ENCODE assay signal across 11 mouse cellular contexts in genomic region chr3:58123396-58124077, GRCm38 (mm10).
A peak's percentile ranks its signal among the peaks of the same experiment; 100 is the strongest.
DNase-seq lines count a peak whose midpoint lies in the region; ATAC-seq and TF ChIP-seq lines count a peak whose summit lies in the region.
"Had no signal": no experiment of that assay in that cellular context is flagged by ENCODE, and none has a peak within 500 bp of the region (broad histone marks: within the 10 kb centered on the region; RNA-seq: fewer than 3 reads in every experiment).

No protein-coding gene starts in this region.

- H3K9ac ChIP-seq in intestine, embryonic 14.5 days (ENCODE audit: low read length), result no peak overlapping the region
- H3K9ac ChIP-seq in intestine, embryonic 15.5 days, result no peak overlapping the region
- no peak overlapping the region for H3K9ac ChIP-seq in stomach, embryonic 14.5 days (replicated peaks; ENCODE audit: low read depth, low read length)
- no peak overlapping the region for H3K9ac ChIP-seq in stomach, postnatal 0 days (ENCODE audit: low read length)
- H3K9ac ChIP-seq in hindbrain, postnatal 0 days (replicated peaks; ENCODE audit: low read length), result no peak overlapping the region
- H3K9ac ChIP-seq: liver, embryonic 12.5 days; lung, embryonic 15.5 days had no signal

- H3K4me3 ChIP-seq in intestine, embryonic 14.5 days (ENCODE audit: low read depth, low read length), result no peak overlapping the region
- no peak overlapping the region for H3K4me3 ChIP-seq in intestine, embryonic 15.5 days (replicated peaks)
- no peak overlapping the region for H3K4me3 ChIP-seq in stomach, embryonic 14.5 days (ENCODE audit: low read depth, low read length)
- H3K4me3 ChIP-seq in stomach, postnatal 0 days (ENCODE audit: low read depth, low read length), result no peak overlapping the region
- H3K4me3 ChIP-seq in hindbrain, postnatal 0 days (ENCODE audit: low read length), result no peak overlapping the region
- H3K4me3 ChIP-seq: liver, embryonic 12.5 days; lung, embryonic 15.5 days had no signal

- ATAC-seq in intestine, embryonic 14.5 days (replicated peaks; ENCODE audit: low FRiP score, low TSS enrichment, low read depth), result no peak
- ATAC-seq in intestine, embryonic 15.5 days, result no peak
- peak; percentile 37 for ATAC-seq in stomach, embryonic 14.5 days (ENCODE audit: insufficient number of reproducible peaks, insufficient read depth, low FRiP score, low read depth)
- no peak for ATAC-seq in stomach, postnatal 0 days (ENCODE audit: low FRiP score, low TSS enrichment)
- peak; percentile 31; the same call in 1 of the 2 replicates for ATAC-seq in hindbrain, postnatal 0 days

- H3K36me3 ChIP-seq in intestine, embryonic 14.5 days (ENCODE audit: control insufficient read depth, insufficient read depth, low read length), result no peaks in the 10 kb centered on the region
- no peaks in the 10 kb centered on the region for H3K36me3 ChIP-seq in intestine, embryonic 15.5 days
- H3K36me3 ChIP-seq in stomach, embryonic 14.5 days (ENCODE audit: control insufficient read depth, insufficient read depth, low read length), result no peaks in the 10 kb centered on the region
- H3K36me3 ChIP-seq in stomach, postnatal 0 days (ENCODE audit: control insufficient read depth, insufficient read depth, low read length), result no peaks in the 10 kb centered on the region
- H3K36me3 ChIP-seq in hindbrain, postnatal 0 days (ENCODE audit: insufficient read depth, low read length), result no peaks in the 10 kb centered on the region
- H3K36me3 ChIP-seq: liver, embryonic 12.5 days; lung, embryonic 15.5 days had no signal

- peak; percentile 21 for DNase-seq in intestine, embryonic 14.5 days (ENCODE audit: low spot score)
- DNase-seq in stomach, postnatal 0 days (ENCODE audit: low spot score), result no peak
- DNase-seq in hindbrain, postnatal 0 days (ENCODE audit: low spot score), result no peak
- DNase-seq in kidney, adult 9 months, result no peak
- no peak for DNase-seq in lung, postnatal 4 days

- H3K9me3 ChIP-seq in intestine, embryonic 14.5 days (ENCODE audit: control insufficient read depth, low read length), result no peaks in the 10 kb centered on the region
- no peaks in the 10 kb centered on the region for H3K9me3 ChIP-seq in intestine, embryonic 15.5 days
- no peaks in the 10 kb centered on the region for H3K9me3 ChIP-seq in stomach, embryonic 14.5 days (ENCODE audit: control insufficient read depth, low read depth, low read length)
- H3K9me3 ChIP-seq in stomach, postnatal 0 days (ENCODE audit: control insufficient read depth, low read length), result no peaks in the 10 kb centered on the region
- H3K9me3 ChIP-seq in hindbrain, postnatal 0 days (ENCODE audit: low read length), result no peaks in the 10 kb centered on the region
- H3K9me3 ChIP-seq: liver, embryonic 12.5 days; lung, embryonic 15.5 days had no signal

- no peak for TF ChIP-seq CTCF in stomach, postnatal 0 days (IDR thresholded peaks at IDR 0.05; ENCODE audit: low read depth)
- no peak for TF ChIP-seq CTCF in hindbrain, postnatal 0 days (IDR thresholded peaks at IDR 0.05; ENCODE audit: low read depth)

- WGBS in intestine, embryonic 14.5 days, result 76% methylated on average over 7 of the region's 7 CpGs
- 77% methylated on average over 7 of the region's 7 CpGs for WGBS in intestine, embryonic 15.5 days
- WGBS in stomach, embryonic 14.5 days, result 72% methylated on average over 7 of the region's 7 CpGs
- WGBS in stomach, postnatal 0 days, result 73% methylated on average over 7 of the region's 7 CpGs
- WGBS in hindbrain, postnatal 0 days, result 76% methylated on average over 7 of the region's 7 CpGs

- H3K27me3 ChIP-seq in intestine, embryonic 14.5 days (replicated peaks; ENCODE audit: control insufficient read depth, insufficient read depth, low read length), result no peaks in the 10 kb centered on the region
- no peaks in the 10 kb centered on the region for H3K27me3 ChIP-seq in intestine, embryonic 15.5 days (replicated peaks)
- no peaks in the 10 kb centered on the region for H3K27me3 ChIP-seq in stomach, embryonic 14.5 days (ENCODE audit: control insufficient read depth, insufficient read depth, low read length)
- H3K27me3 ChIP-seq in stomach, postnatal 0 days (ENCODE audit: control insufficient read depth, insufficient read depth, low read length), result no peaks in the 10 kb centered on the region
- H3K27me3 ChIP-seq in hindbrain, postnatal 0 days (ENCODE audit: insufficient read depth, low read length), result no peaks in the 10 kb centered on the region
- H3K27me3 ChIP-seq: liver, embryonic 12.5 days; lung, embryonic 15.5 days had no signal

- no peaks in the 10 kb centered on the region for H3K4me1 ChIP-seq in intestine, embryonic 14.5 days (replicated peaks; ENCODE audit: control insufficient read depth, insufficient read depth, low read length)
- 0 out of 2 replicates have a peak, but pooled peaks cover 2% of the 10 kb centered on the region for H3K4me1 ChIP-seq in intestine, embryonic 15.5 days (replicated peaks)
- H3K4me1 ChIP-seq in stomach, embryonic 14.5 days (ENCODE audit: control insufficient read depth, insufficient read depth, low read length), result no peaks in the 10 kb centered on the region
- H3K4me1 ChIP-seq in stomach, postnatal 0 days (replicated peaks; ENCODE audit: control insufficient read depth, insufficient read depth), result no peaks in the 10 kb centered on the region
- H3K4me1 ChIP-seq in hindbrain, postnatal 0 days (ENCODE audit: insufficient read depth, low read length), result peaks cover 3% of the 10 kb centered on the region
- H3K4me1 ChIP-seq: liver, embryonic 12.5 days had no signal

- no peak for TF ChIP-seq EP300 in stomach, postnatal 0 days (optimal IDR thresholded peaks at IDR 0.05)

- H3K4me2 ChIP-seq in intestine, embryonic 14.5 days (ENCODE audit: low read length), result no peak overlapping the region
- no peak overlapping the region for H3K4me2 ChIP-seq in intestine, embryonic 15.5 days (replicated peaks)
- no peak overlapping the region for H3K4me2 ChIP-seq in stomach, embryonic 14.5 days (replicated peaks; ENCODE audit: low read depth, low read length)
- no peak overlapping the region for H3K4me2 ChIP-seq in stomach, postnatal 0 days (replicated peaks; ENCODE audit: low read depth)
- H3K4me2 ChIP-seq in hindbrain, postnatal 0 days (ENCODE audit: low read depth, low read length), result no peak overlapping the region
- H3K4me2 ChIP-seq: liver, embryonic 12.5 days; lung, embryonic 15.5 days had no signal

- H3K27ac ChIP-seq in intestine, embryonic 14.5 days (ENCODE audit: low read depth), result no peak overlapping the region
- no peak overlapping the region for H3K27ac ChIP-seq in intestine, embryonic 15.5 days
- H3K27ac ChIP-seq in stomach, embryonic 14.5 days (ENCODE audit: low read length), result no peak overlapping the region
- no peak overlapping the region for H3K27ac ChIP-seq in stomach, postnatal 0 days (replicated peaks)
- H3K27ac ChIP-seq in hindbrain, postnatal 0 days, result no peak overlapping the region
- H3K27ac ChIP-seq: kidney, postnatal 0 days; layer of hippocampus, adult 2 months; liver, embryonic 12.5 days; lung, embryonic 15.5 days had no signal

Comparison
In these comparisons a context has a peak if more than half of its experiments do, and no peak if none do; other contexts are left out.
1. ATAC-seq: peak in stomach, embryonic 14.5 days (single experiment) and hindbrain, postnatal 0 days (single experiment); none in intestine, embryonic 14.5 days (single experiment), intestine, embryonic 15.5 days (single experiment) and stomach, postnatal 0 days (single experiment).